Mouse (Mus musculus) stomach, postnatal 0 days (tissue): ENCODE results near the gene Rap1gap.

Experiments used
- CTCF ChIP-seq: IDR thresholded peaks from 2 replicates; pipeline ENCODE4 v1.5.1; 2016; ENCODE audit warnings: antibody characterized with exemption, low read depth, mild to moderate bottlenecking, moderate library complexity
- EP300 ChIP-seq: optimal IDR thresholded peaks from 2 replicates; pipeline ENCODE3; 2016; ENCODE audit warnings: antibody characterized with exemption

DNA sequence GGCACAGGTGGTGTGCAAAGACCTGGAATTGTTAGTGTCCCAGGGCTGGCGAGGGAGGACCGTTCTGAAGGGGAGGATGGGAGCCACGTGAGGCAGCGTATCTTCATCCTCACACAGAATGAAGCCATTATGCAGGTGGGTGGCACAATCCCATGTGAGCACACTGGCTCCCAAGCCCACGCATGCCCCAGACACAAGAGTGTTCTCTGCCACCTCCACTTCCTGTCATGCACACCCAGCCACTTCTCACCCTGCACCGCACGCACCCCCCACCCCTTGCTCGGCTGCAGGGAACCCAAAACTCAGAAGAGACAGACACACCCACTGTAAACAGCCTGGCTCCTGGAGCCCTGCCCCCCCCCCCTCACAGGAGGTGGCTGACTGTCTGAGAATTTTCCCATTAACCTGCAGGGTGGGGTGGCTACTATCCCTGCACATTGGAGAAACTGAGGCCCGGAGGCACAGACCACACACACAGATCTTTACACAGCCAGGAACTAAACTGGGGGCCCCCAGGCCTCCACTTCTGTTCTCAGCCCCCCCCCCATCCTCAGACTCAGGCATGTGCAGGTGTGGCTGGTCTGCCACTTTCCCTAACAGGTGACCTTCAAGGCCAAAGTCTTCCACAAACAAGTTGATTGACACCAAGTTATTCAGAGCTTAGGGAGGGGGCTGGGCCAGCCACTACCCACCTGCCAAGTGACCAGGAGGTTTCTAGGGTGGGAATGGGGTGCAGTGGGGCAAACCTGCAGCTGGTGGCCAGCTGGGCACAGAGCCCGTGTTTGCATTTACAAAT, 27.8 kb downstream of the Rap1gap start:
- TF ChIP-seq CTCF = no peak
- TF ChIP-seq EP300 = no peak
